Mouse (Mus musculus) layer of hippocampus, adult 6 months (tissue): ENCODE measurements around the gene Mpv17l. TPM values are rescaled to one million over a fixed set of nuclear protein-coding genes. Genes with fewer than 3 reads are reported as not detected.

ENCODE experiments used
- long read RNA-seq, 2 experiments: library from polyadenylated mRNA; unstranded; transcript quantifications; one replicate each; pipeline ENCODE4 v2.0.0; 2019 to 2020
- polyA plus RNA-seq: library from polyadenylated mRNA; unstranded; fragments of <200 nt; fragmentation: Nextera tagmentation; gene quantifications from 2 replicates; pipeline ENCODE4 v1.2.3, GENCODE M21; 2021

The Mpv17l gene
- polyA plus RNA-seq: 61.9 and 69.1 TPM in 2 replicates
- long read RNA-seq, experiment 1, transcript Mpv17l-206 (5 exons, 2,315 nt): minor isoform, 13 of 122 reads
- long read RNA-seq, experiment 1, transcript Mpv17l-203 (4 exons, 3,089 nt): minor isoform, 16 of 122 reads
- long read RNA-seq, experiment 1, transcript Mpv17l-201 (4 exons, 3,087 nt): major isoform, 51 of 122 reads
- long read RNA-seq, experiment 1, transcript Mpv17l-204 (4 exons, 2,155 nt): minor isoform, 18 of 122 reads
- long read RNA-seq, experiment 1, partial matches to known transcripts: 15 of 122 reads
- long read RNA-seq, experiment 1, other reads (novel, unspliced or antisense): 6 of 122 reads
- long read RNA-seq, experiment 2, transcript Mpv17l-203 (4 exons, 3,089 nt): minor isoform, 33 of 360 reads
- long read RNA-seq, experiment 2, transcript Mpv17l-204 (4 exons, 2,155 nt): minor isoform, 52 of 360 reads
- long read RNA-seq, experiment 2, transcript Mpv17l-206 (5 exons, 2,315 nt): minor isoform, 25 of 360 reads
- long read RNA-seq, experiment 2, transcript Mpv17l-201 (4 exons, 3,087 nt): major isoform, 202 of 360 reads
- long read RNA-seq, experiment 2, partial matches to known transcripts: 3 of 360 reads
- long read RNA-seq, experiment 2, other reads (novel, unspliced or antisense): 37 of 360 reads

DNA sequence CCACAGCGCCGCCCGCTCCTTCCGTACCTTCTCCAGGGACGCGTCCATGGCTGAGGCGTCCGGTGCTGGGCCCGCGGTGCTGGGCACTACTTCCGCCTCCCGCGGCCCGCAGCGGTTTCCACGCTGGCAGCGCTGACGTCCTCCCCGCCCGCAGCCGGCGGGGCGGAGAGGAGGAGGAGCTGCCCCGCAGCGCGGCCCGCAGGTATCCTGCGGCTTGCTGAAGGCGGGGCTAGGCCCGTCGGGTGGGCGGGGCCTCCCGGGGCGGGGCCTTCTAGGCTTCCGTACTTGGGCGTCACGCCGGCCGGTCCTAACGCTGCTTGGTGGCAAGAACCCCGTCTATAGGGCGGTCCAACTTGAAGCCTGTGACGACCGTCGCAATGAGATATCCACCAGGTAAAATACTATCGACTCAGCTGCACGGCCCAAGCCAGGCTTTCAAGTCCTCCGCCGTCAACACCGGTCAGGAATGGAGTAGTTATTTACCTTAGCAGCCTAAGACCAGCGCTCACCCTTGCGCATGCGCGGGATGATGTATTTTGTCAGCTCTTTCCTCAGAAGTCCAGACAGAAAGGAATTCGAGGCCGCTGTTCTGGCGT is at the start of gene Mpv17l, which contains the start of gene Pdxdc1:
TSS of gene Mpv17l (plus strand) at position 274 of the 596 bp plus-strand sequence.
TSS of gene Pdxdc1 (minus strand) at position 244 of the 596 bp plus-strand sequence.

DNA sequence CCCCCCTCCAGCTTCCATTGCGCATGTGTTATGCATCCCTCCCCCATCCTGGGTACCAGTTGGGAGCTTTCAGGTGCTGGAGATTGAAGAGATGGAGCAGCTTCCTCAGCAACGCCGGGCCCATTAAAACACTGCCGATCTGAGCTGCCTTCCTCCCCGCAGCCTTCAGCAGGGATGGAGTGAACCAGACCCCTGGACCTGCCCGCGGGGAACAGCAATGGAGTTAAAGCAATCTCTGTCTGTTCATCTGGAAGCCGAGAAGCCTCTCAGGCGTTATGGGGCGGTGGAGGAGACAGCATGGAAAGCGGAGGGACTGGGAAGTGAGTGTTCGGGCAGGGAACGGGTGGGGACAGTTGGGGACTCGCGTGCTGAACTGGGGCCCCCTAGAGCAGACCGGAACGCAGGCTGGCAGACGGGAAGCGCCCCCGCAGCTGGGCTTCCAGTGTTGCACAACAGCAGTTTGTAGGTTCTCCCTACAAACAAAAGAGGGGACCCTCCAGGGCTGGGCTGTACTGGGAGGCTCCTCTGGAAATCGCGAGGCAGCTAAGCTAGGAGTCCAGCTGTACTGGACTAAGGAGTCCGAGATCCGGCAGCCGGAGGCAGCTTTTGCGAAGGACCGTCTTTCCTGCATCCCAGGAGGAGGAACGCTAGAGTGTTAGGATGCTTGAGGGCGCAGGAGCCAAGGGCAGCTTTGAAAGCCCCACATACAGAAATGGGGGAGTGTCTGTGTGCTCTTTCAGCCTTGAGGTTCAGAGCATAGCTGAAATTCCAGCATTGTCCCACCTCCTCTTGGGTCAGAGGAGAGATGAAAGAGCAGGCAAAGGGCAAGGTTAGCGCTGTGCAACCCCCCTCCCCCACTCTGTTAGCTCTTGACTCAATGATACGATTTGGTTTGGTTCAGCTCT is 83.9 kb downstream of the Mpv17l start, which contains the start of the genes 2900011O08Rik and Ifitm7:
TSS of gene 2900011O08Rik (plus strand) at position 31 of the 905 bp plus-strand sequence.
TSS of gene Ifitm7 (minus strand) at position 315 of the 905 bp plus-strand sequence.

Other genes with a start within 250 kb of the Mpv17l start
- 11.5 and 12.8 TPM in 2 replicates for gene Parn, start 235.0 kb upstream of the Mpv17l start, polyA plus RNA-seq
- gene Bfar, start 231.3 kb upstream of the Mpv17l start, polyA plus RNA-seq: 23.6 and 24.1 TPM in 2 replicates
- gene 3110001I22Rik, start 231.2 kb upstream of the Mpv17l start, polyA plus RNA-seq: 1.4 and 1.7 TPM in 2 replicates
- not detected in 2 replicates for gene Pla2g10, start 172.2 kb upstream of the Mpv17l start, polyA plus RNA-seq
- 52.0 and 70.3 TPM in 2 replicates for gene Rrn3, start 122.5 kb upstream of the Mpv17l start, polyA plus RNA-seq
- 179 and 187 TPM in 2 replicates for gene Ntan1, start 84.3 kb upstream of the Mpv17l start, polyA plus RNA-seq
- gene Pdxdc1, start within 50 bp of the Mpv17l start, polyA plus RNA-seq: 39.8 and 40.4 TPM in 2 replicates
- gene 2900011O08Rik, start 83.4 kb downstream of the Mpv17l start, polyA plus RNA-seq: 137 and 158 TPM in 2 replicates
- gene Ifitm7, start 83.7 kb downstream of the Mpv17l start, polyA plus RNA-seq: 0.36 and 0.41 TPM in 2 replicates